Comparison of ENCODE assay signal across 1 mouse cellular context in genomic region chr7:141468164-141468521, GRCm38 (mm10).
TF ChIP-seq lines count a peak whose summit lies in the region.

No protein-coding gene starts in this region.

TF ChIP-seq in ES-E14, 5 proteins besides CTCF, POLR2A, EP300 and RAD21:
- no peak for TF ChIP-seq HCFC1 (IDR thresholded peaks at IDR 0.05; ENCODE audit: borderline replicate concordance, insufficient read depth, low read length)
- TF ChIP-seq CHD2 (IDR thresholded peaks at IDR 0.05; ENCODE audit: low read depth, low read length), result no peak
- TF ChIP-seq ZC3H11A (IDR thresholded peaks at IDR 0.05; ENCODE audit: borderline replicate concordance, low read depth, low read length), result no peak
- no peak for TF ChIP-seq MAFK (IDR thresholded peaks at IDR 0.05; ENCODE audit: insufficient read depth, low read depth, low read length)
- no peak for TF ChIP-seq ZNF384 (IDR thresholded peaks at IDR 0.05; ENCODE audit: low read depth, low read length)
